14 mouse cellular contexts compared by ENCODE assay signal in the genomic region with DNA sequence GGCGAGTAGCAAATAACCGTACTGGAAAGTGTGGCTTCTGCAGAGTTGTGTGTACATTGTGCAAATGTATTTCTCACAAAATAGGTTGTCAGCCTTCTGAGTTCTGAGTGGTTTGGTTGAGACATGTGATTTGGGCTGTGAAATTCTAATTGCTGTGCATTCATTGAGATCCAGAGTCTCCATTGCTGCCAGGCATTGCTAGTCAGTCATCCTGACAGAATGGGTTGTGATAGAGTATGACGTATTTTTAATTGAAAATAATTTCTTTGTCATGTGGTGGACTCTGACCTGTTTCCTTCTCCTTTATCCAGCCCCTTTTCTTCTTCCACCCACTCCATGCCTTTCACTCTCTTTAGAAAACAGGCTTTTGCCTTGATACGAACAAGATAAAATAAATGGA.
"Had no signal": no experiment of that assay in that cellular context is flagged by ENCODE, and none has a peak within 500 bp of the region (broad histone marks: within the 10 kb centered on the region; RNA-seq: fewer than 3 reads in every experiment).

No protein-coding gene starts in this region.

- DNase-seq: lung, adult 18-20 months; lung, embryonic 14.5 days; lung, postnatal 10 days; lung, postnatal 4 days; right cerebral cortex, postnatal 14 days; thymus, adult 18-20 months; thymus, postnatal 14 days; thymus, postnatal 36 days had no signal

- H3K4me1 ChIP-seq: midbrain, embryonic 15.5 days; neural tube, embryonic 12.5 days; stomach, embryonic 15.5 days had no signal

- H3K4me3 ChIP-seq: midbrain, embryonic 13.5 days; midbrain, embryonic 15.5 days; neural tube, embryonic 12.5 days; stomach, embryonic 15.5 days had no signal

- H3K36me3 ChIP-seq: stomach, embryonic 15.5 days had no signal

- H3K9me3 ChIP-seq: midbrain, embryonic 13.5 days; midbrain, embryonic 15.5 days; neural tube, embryonic 12.5 days; stomach, embryonic 15.5 days had no signal

- H3K4me2 ChIP-seq: lung, embryonic 14.5 days; midbrain, embryonic 11.5 days; midbrain, embryonic 13.5 days; midbrain, embryonic 15.5 days; neural tube, embryonic 12.5 days; stomach, embryonic 15.5 days had no signal

- H3K27me3 ChIP-seq: midbrain, embryonic 13.5 days; midbrain, embryonic 15.5 days; neural tube, embryonic 12.5 days; stomach, embryonic 15.5 days had no signal

- H3K9ac ChIP-seq: liver, embryonic 14.5 days; lung, embryonic 14.5 days; midbrain, embryonic 13.5 days; midbrain, embryonic 15.5 days; neural tube, embryonic 12.5 days; stomach, embryonic 15.5 days had no signal

- H3K27ac ChIP-seq: liver, embryonic 14.5 days; midbrain, embryonic 13.5 days; midbrain, embryonic 15.5 days; neural tube, embryonic 12.5 days; stomach, embryonic 15.5 days had no signal

- ATAC-seq: midbrain, embryonic 13.5 days; midbrain, embryonic 15.5 days had no signal
